Mouse (Mus musculus) midbrain, embryonic 15.5 days (tissue): ENCODE data around the gene Dlg2. TPM values are rescaled to one million over a fixed set of nuclear protein-coding genes. Genes with fewer than 3 reads are reported as not detected.

Experiments used
- ATAC-seq: fragments of 200-750 bp; cut with Nextera tagmentation; replicated peaks from 2 replicates; pipeline ENCODE4 v1.8.0; 2017; ENCODE audit warnings: moderate TSS enrichment
- H3K27ac ChIP-seq: fragments of 300-500 bp; sonication (generic); 2 replicates; pipeline ENCODE4 v1.5.1; 2015; ENCODE audit warnings: mild to moderate bottlenecking, inconsistent platforms
- H3K27me3 ChIP-seq: fragments of 300-500 bp; sonication (generic); replicated peaks from 2 replicates; pipeline ENCODE4 v1.6.1; 2015; ENCODE audit warnings: inconsistent platforms
- H3K36me3 ChIP-seq: fragments of 300-500 bp; sonication (generic); replicated peaks from 2 replicates; pipeline ENCODE4 v1.6.1; 2015; ENCODE audit warnings: inconsistent platforms
- H3K4me1 ChIP-seq: fragments of 300-500 bp; sonication (generic); 2 replicates; pipeline ENCODE4 v1.6.1; 2015; ENCODE audit warnings: inconsistent platforms
- H3K4me2 ChIP-seq: fragments of 300-500 bp; sonication (generic); 2 replicates; pipeline ENCODE4 v1.6.1; 2015; ENCODE audit warnings: inconsistent platforms, mild to moderate bottlenecking, moderate library complexity
- H3K4me3 ChIP-seq: fragments of 300-500 bp; sonication (generic); 2 replicates; pipeline ENCODE4 v1.5.1; 2015; ENCODE audit warnings: mild to moderate bottlenecking, inconsistent platforms
- H3K9ac ChIP-seq: fragments of 300-500 bp; sonication (generic); 2 replicates; pipeline ENCODE4 v1.6.1; 2015; ENCODE audit warnings: mild to moderate bottlenecking, inconsistent platforms
- H3K9me3 ChIP-seq: fragments of 300-500 bp; sonication (generic); 2 replicates; pipeline ENCODE4 v1.6.1; 2016; ENCODE audit warnings: inconsistent platforms
- WGBS: fragments of 180-500 bp; shearing (Covaris S2); methylation state at CpG from one replicate; pipeline ENCODE4 v1.1.7; 2015; ENCODE audit warnings: mixed read lengths; 5-methylcytosine and 5-hydroxymethylcytosine counted together
- polyA plus RNA-seq: library from polyadenylated mRNA; unstranded; fragments of >200 nt; fragmentation: Nextera tagmentation; extraction: Ambion mirVana; gene quantifications from 2 replicates; pipeline ENCODE4 v1.2.1, GENCODE M21; 2015

Gene Dlg2
- polyA plus RNA-seq, 1 experiment from 2014 or later: 28.8 TPM

DNA sequence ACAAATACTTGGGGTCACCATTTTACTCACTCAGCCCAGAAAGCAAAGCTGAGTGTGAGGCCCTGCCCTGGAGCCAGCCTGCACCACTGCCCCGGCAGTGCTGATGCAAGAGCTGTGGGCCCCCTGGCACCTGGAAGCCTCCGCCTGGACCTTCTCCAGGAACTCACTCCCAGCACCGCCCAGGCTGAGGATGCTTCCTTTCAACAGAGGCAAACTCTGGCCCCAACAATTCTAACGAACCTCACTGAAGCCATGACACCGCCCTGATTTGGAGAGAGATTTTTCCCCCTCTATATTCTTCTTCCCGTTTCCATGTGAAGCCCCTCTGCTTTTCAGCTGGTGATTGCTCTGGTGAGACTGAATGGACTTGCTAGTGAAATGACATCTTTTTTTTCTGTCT is 1971.5 kb downstream of the Dlg2 start:
- WGBS: 79% methylated on average over 6 of the region's 6 CpGs
- no peaks in the 10 kb centered on the region for H3K27me3 ChIP-seq
- H3K4me2 ChIP-seq: no peak overlapping the region
- H3K4me3 ChIP-seq: no peak overlapping the region
- H3K9me3 ChIP-seq: no peaks in the 10 kb centered on the region
- no peak for ATAC-seq
- 0 out of 2 replicates have a peak, but pooled peaks cover 4% of the 10 kb centered on the region for H3K36me3 ChIP-seq
- no peaks in the 10 kb centered on the region for H3K4me1 ChIP-seq
- H3K27ac ChIP-seq: no peak overlapping the region
- H3K9ac ChIP-seq: no peak overlapping the region

DNA sequence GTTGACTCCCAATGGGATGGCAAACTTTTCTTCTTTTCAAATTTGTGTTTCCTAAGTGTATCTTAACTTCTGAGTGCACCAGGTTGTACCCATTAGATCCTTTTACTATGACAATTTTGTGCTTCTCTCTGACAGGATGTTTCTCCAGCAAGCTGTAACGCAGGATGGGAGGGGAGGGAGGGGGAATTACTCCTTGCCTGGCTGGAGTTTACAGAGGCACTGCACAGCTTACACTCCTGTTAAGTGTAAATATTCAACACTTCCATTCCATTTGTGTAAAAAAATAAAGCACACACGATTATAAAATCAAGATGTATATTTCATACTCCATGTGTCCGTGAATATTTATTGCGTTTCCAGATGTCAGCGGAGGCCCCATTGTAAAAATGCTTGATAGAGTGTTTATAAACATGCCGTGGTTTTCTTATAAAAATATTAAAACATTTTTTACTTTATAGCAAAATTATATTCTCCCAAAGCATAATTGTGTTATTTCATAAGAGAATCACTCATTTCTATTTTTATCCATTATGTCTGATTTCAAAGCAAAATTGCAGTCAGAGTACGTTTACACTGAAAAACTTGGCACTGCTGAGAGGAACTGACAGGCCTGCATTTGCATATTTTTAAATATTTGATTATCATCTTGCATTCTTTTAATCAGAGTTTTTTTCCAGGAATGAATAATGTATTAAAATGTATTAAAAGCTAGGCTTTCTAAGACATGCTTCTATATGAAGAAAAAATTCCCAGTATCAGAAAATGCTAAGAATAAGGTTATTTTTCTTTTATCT is 1972.5 kb downstream of the Dlg2 start:
- no peak overlapping the region for H3K9ac ChIP-seq
- H3K4me2 ChIP-seq: no peak overlapping the region
- 0 out of 2 replicates have a peak, but pooled peaks have one; percentile 30 for ATAC-seq
- no peak overlapping the region for H3K27ac ChIP-seq
- no peaks in the 10 kb centered on the region for H3K9me3 ChIP-seq
- H3K36me3 ChIP-seq: 0 out of 2 replicates have a peak, but pooled peaks cover 4% of the 10 kb centered on the region
- 69% methylated on average over 7 of the region's 7 CpGs for WGBS
- H3K27me3 ChIP-seq: no peaks in the 10 kb centered on the region
- no peaks in the 10 kb centered on the region for H3K4me1 ChIP-seq
- no peak overlapping the region for H3K4me3 ChIP-seq

DNA sequence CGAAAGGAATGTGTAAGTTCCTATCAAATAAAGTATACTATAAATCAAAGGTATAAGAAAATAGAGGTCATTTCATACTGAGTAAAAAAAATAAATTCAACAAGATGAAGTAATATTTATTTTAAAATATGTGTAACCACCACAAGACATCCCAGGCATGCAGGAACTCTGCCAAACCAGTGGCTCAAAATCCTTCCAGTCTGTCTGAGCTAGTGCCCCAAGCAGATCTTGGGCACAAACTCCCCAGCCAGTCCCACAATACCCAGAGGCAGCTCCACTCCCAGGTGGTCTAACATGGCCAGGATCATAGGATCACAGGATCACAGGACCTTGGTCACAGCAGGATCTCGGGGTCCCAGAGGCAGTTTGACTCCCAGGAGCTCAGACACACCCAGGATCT is 1977.7 kb downstream of the Dlg2 start:
- H3K4me3 ChIP-seq: no peak overlapping the region
- 76% methylated on average over 2 of the region's 2 CpGs for WGBS
- no peaks in the 10 kb centered on the region for H3K9me3 ChIP-seq
- no peak overlapping the region for H3K27ac ChIP-seq
- no peak overlapping the region for H3K9ac ChIP-seq
- H3K4me1 ChIP-seq: no peaks in the 10 kb centered on the region
- no peaks in the 10 kb centered on the region for H3K36me3 ChIP-seq
- no peaks in the 10 kb centered on the region for H3K27me3 ChIP-seq
- no peak overlapping the region for H3K4me2 ChIP-seq
- no peak for ATAC-seq

DNA sequence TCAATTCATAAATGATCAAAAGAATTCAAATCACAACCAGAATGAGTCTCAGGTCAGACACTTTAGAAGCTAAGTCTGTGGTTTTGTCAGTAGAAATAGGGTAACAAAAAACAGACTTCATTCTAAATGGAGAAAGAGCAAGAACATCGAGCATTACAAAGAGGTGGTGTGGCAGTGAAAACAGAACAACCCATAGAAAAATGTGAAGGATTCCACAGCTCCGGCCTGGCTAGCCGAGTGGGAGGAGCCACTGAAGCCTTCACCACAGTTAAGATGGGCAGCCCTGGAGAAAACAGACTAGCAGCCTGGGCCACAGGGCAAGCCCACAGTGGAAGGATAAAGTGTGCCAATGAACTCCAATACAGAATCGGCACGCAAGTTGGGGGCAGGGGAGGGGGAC is 1979.5 kb downstream of the Dlg2 start:
- H3K4me2 ChIP-seq: no peak overlapping the region
- ATAC-seq: no peak
- H3K27ac ChIP-seq: no peak overlapping the region
- no peaks in the 10 kb centered on the region for H3K27me3 ChIP-seq
- H3K9me3 ChIP-seq: no peaks in the 10 kb centered on the region
- 55% methylated on average over 5 of the region's 5 CpGs for WGBS
- H3K9ac ChIP-seq: no peak overlapping the region
- no peaks in the 10 kb centered on the region for H3K36me3 ChIP-seq
- no peaks in the 10 kb centered on the region for H3K4me1 ChIP-seq
- no peak overlapping the region for H3K4me3 ChIP-seq

DNA sequence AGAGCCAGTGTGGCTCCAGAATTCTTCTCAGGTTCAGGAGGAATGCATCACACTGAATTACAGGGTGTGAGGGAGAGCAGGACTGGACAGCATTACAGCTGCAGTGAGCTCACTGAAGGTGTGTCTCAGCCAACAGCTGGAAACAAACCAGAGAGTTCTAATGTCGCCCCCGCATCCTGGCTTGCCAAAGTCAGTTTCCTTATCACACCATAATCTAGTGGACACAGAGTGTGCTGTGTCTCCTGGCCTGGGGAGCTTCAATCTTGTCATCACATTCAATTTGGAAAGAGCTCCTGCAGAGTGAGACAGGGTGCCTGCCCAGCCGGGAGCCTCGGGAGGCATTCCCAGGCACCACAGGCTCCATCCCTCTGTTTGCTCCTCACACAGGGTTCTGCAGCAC is 1981.3 kb downstream of the Dlg2 start:
- H3K27me3 ChIP-seq: no peaks in the 10 kb centered on the region
- H3K36me3 ChIP-seq: no peaks in the 10 kb centered on the region
- H3K9ac ChIP-seq: no peak overlapping the region
- 50% methylated on average over 4 of the region's 4 CpGs for WGBS
- no peaks in the 10 kb centered on the region for H3K9me3 ChIP-seq
- no peaks in the 10 kb centered on the region for H3K4me1 ChIP-seq
- no peak for ATAC-seq
- H3K27ac ChIP-seq: no peak overlapping the region
- no peak overlapping the region for H3K4me2 ChIP-seq
- no peak overlapping the region for H3K4me3 ChIP-seq

DNA sequence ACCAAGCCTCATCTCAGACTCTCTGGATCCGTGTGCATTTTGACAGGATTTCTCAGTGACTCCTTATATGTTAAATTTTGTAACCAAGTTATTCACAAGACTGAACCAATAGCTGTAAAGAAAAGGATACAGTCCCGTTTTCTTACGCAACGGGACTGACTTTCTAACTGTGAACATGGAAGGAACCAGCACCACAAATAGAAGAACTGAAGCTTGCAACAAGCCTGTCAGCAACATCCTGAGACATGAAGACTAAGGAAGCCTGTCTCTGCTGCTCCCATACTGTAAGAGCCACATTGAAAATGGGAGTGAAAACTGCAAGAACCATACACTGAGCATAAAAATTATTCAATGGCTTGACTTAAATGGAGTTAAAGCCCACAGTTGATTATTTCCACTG is 1981.8 kb downstream of the Dlg2 start:
- Histone ChIP-seq H3K9me3 (no peaks in the 10 kb centered on the region), H3K36me3 (no peaks in the 10 kb centered on the region), H3K4me2 (no peak overlapping the region), H3K27ac (no peak overlapping the region), H3K4me1 (no peaks in the 10 kb centered on the region), H3K4me3 (no peak overlapping the region), H3K27me3 (no peaks in the 10 kb centered on the region), H3K9ac (no peak overlapping the region)
- ATAC-seq: no peak
- 84% methylated on average over 4 of the region's 4 CpGs for WGBS

DNA sequence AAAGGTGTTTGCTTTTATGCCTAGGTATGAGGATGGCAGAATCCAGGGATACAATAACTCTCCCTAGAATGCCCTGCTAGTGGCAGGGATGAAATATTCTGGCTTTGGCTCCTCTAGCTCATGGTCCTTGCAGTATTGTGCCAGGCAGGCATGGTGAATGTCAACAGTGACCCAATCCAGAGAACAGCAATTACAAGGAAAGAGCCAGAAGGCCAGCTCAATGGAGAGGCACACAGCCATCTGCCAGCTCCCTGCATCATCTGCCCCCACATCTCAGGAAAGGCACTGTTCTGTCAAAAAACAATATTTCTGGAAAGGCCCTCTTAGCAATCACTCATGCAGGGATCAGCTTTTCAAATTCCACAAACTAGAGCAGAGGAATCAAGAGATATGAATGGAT is 1984.1 kb downstream of the Dlg2 start:
- Histone ChIP-seq H3K4me1 (no peaks in the 10 kb centered on the region), H3K27me3 (no peaks in the 10 kb centered on the region), H3K36me3 (no peaks in the 10 kb centered on the region), H3K27ac (no peak overlapping the region), H3K4me2 (no peak overlapping the region), H3K9me3 (no peaks in the 10 kb centered on the region), H3K9ac (no peak overlapping the region), H3K4me3 (no peak overlapping the region)
- ATAC-seq: no peak

DNA sequence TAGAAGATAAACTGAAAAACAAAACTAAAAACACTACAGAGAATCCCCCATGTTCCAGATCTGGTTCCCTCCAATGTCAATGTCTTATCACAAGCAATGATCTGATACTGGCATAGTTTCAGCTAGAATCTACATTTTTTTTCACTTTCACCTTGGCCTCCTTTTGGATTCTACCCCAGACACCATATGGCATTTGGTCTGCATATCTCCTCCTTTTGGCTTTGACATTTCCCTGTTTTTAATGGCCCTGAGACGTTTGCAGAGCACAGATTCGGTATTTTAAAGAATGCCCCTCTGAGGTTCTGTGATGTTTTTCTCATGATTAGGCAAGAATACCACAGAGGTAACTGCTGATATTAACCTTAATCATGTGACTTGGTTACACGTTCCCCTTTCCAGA is 1984.8 kb downstream of the Dlg2 start:
- Histone ChIP-seq H3K4me1 (no peaks in the 10 kb centered on the region), H3K4me3 (no peak overlapping the region), H3K27me3 (no peaks in the 10 kb centered on the region), H3K9me3 (no peaks in the 10 kb centered on the region), H3K9ac (no peak overlapping the region), H3K27ac (no peak overlapping the region), H3K4me2 (no peak overlapping the region), H3K36me3 (no peaks in the 10 kb centered on the region)
- 85% methylated on average over 3 of the region's 3 CpGs for WGBS
- no peak for ATAC-seq

DNA sequence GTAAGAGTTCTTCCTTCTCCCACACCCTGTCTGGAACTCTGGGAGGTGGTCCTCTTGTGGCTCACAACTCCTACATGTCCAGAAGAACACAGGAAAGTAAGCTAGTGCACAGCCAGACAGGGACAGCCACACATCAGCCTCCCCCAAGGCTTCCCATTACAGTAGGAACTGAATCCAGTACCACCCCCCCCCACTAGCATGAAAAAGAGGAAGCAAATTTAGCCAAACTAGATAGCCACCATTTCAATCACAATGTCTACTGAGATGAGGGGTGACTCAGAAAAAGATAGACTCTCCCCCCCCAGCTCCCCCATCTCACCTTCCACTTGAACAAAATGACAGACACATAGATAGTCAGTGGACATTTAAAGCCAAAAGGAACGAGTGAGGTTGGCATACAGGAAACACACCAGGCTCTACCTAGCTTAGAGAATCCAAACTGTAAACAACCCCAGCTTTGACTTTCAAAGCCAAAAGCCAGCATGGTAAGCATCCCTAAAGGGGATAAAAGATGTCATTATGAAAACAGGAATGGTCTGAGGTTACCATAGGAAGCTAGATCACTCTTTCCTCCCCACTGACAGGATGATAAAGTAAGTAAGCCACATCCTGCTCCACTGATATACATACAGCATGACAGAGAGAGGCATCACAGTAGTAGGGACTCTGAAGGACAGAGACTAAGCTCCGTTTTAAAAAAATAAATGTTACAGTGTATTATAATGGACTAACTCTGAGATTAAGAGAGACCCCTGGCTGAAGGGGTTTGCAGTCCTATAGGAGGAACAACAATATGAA is 1986.8 kb downstream of the Dlg2 start:
- 74% methylated on average over 2 of the region's 2 CpGs for WGBS

DNA sequence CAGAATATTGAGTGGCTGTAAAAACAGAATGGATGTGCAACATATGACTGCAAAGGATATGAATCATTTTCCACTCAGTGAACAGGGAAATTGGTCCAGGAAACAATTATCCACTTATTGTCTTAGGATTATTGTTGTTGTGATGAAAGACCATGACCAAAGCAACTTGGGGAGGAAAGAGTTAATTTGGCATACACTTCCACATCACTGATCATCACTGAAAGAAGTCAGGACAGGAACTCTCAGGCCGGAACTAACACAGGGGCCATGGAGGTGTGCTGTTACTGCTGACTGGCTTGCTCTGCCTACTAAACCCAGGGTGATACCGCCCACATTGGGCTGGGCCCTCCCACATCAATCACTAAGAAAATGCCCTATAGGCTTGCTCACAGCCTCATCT is 1987.8 kb downstream of the Dlg2 start:
- Histone ChIP-seq H3K27me3 (no peaks in the 10 kb centered on the region), H3K4me2 (no peak overlapping the region), H3K9me3 (no peaks in the 10 kb centered on the region), H3K4me1 (no peaks in the 10 kb centered on the region), H3K9ac (no peak overlapping the region), H3K36me3 (no peaks in the 10 kb centered on the region), H3K27ac (no peak overlapping the region), H3K4me3 (no peak overlapping the region)
- ATAC-seq: no peak
- 52% methylated on average over 2 of the region's 2 CpGs for WGBS

More for the DNA sequence above, 1986.8 kb downstream of the Dlg2 start:
- no peaks in the 10 kb centered on the region for H3K36me3 ChIP-seq
- no peaks in the 10 kb centered on the region for H3K9me3 ChIP-seq
- H3K4me3 ChIP-seq: no peak overlapping the region
- H3K4me1 ChIP-seq: no peaks in the 10 kb centered on the region
- no peak overlapping the region for H3K4me2 ChIP-seq
- no peaks in the 10 kb centered on the region for H3K27me3 ChIP-seq
- no peak for ATAC-seq
- no peak overlapping the region for H3K9ac ChIP-seq
- no peak overlapping the region for H3K27ac ChIP-seq

DNA sequence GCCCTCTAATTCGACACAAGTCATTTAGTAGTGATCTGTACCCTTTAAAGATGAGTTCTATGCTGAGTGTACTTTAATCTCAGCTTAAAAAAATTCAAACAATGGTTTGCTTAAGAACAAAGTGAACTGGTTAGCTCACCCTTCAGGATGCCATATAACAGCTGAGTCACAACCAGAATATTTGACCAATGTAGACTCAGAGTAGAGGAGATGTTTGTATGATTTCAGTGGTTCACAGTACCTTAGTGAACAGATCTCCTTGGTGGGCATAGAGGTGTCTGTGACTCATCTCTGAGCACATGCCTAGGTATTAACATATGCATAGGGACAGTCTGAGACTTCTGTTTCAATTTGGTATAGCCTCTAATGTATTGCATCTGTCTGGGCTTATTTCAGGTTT is 2002.7 kb downstream of the Dlg2 start:
- Histone ChIP-seq H3K9ac (no peak overlapping the region), H3K36me3 (no peaks in the 10 kb centered on the region), H3K4me3 (no peak overlapping the region), H3K9me3 (no peaks in the 10 kb centered on the region), H3K4me1 (no peaks in the 10 kb centered on the region), H3K4me2 (no peak overlapping the region), H3K27ac (no peak overlapping the region), H3K27me3 (no peaks in the 10 kb centered on the region)
- ATAC-seq: no peak
- WGBS: 64% methylated on average over 1 of the region's 1 CpGs

DNA sequence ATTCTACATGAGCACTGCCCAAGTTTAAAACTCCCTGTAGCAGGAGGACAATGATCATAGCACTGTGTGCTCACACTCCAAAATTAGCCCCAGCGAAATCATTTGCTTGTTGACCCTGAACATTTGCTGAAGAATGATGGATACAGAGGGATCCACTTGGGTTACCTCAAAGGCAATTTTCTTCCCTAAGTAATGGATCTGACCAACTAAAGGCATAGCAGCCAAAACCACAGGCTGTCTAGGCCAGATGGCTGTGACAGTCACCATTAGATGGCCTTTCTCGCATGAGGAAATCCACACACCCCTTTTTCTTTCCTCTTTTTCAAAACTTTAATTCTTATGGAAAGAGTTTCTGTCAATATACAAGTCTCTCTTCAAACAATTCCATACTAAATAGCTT is 2003.3 kb downstream of the Dlg2 start:
- Histone ChIP-seq H3K4me2 (no peak overlapping the region), H3K9ac (no peak overlapping the region), H3K4me3 (no peak overlapping the region), H3K27me3 (no peaks in the 10 kb centered on the region), H3K4me1 (no peaks in the 10 kb centered on the region), H3K9me3 (no peaks in the 10 kb centered on the region), H3K36me3 (no peaks in the 10 kb centered on the region), H3K27ac (no peak overlapping the region)
- ATAC-seq: no peak
- 89% methylated on average over 2 of the region's 2 CpGs for WGBS

DNA sequence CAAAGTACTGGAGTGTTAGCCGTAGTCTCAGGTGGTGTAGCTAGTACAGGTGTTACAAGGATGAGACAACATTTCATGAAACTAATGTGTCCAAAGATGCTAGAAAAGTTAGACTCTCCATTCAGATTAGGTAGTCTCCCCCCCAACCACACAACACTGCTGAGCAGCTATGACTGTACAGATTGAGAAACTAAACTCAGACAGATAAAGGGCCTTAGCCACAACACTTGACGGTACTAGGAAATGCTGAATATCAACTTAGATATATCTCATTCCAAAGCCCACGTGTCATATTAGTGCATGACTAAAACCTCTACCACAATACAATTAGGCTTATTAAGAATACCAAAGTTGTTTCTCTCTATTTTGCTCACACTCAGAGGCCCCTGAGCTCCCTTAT is 2006.9 kb downstream of the Dlg2 start:
- Histone ChIP-seq H3K4me2 (no peak overlapping the region), H3K4me1 (no peaks in the 10 kb centered on the region), H3K9me3 (no peaks in the 10 kb centered on the region), H3K9ac (no peak overlapping the region), H3K27me3 (no peaks in the 10 kb centered on the region), H3K36me3 (no peaks in the 10 kb centered on the region), H3K27ac (no peak overlapping the region), H3K4me3 (no peak overlapping the region)
- ATAC-seq: no peak
- 84% methylated on average over 3 of the region's 3 CpGs for WGBS
